18 mouse cellular contexts compared by ENCODE assay signal in the genomic region with DNA sequence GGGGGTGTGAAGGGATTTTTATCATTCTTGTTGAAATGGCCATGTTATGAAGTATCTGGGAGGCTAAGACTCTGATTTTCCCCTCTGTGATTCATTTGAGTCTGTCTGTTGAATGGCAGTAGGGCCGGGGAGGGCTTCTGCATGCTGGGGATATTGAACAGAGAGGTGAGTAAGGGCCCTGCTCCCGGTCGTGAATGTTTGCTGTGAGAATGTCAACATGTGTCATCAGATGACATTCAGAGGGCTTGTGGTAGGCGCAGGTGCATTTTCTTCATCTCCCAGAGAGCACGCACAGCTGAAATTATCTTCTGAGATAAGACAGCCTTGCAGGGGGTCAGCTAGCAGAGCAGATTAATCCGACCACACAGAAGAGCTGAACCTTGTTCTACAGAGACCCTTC.
"Had no signal": no experiment of that assay in that cellular context is flagged by ENCODE, and none has a peak within 500 bp of the region (broad histone marks: within the 10 kb centered on the region; RNA-seq: fewer than 3 reads in every experiment).

No protein-coding gene starts in this region.

- H3K27me3 ChIP-seq: neural tube, embryonic 13.5 days had no signal

- ATAC-seq: inflammation-experienced regulatory T-cells, adult 6 months; intestine, postnatal 0 days; lung, postnatal 0 days; midbrain, embryonic 16.5 days had no signal

- H3K9ac ChIP-seq: limb, embryonic 12.5 days; liver, embryonic 14.5 days; neural tube, embryonic 13.5 days had no signal

- H3K27ac ChIP-seq: kidney, postnatal 0 days; layer of hippocampus, adult 2 months; limb, embryonic 12.5 days; liver, embryonic 14.5 days; macrophage; neural tube, embryonic 13.5 days; stomach, postnatal 0 days had no signal

- H3K9me3 ChIP-seq: limb, embryonic 12.5 days; megakaryocyte, embryonic 14.5 days; neural tube, embryonic 13.5 days had no signal

- H3K36me3 ChIP-seq: limb, embryonic 12.5 days; neural tube, embryonic 13.5 days had no signal

- DNase-seq: kidney, adult 8-10 months; kidney, postnatal 36 days; liver; lung, adult 2 months; right cerebral cortex, adult 18-20 months had no signal

- H3K4me2 ChIP-seq: limb, embryonic 12.5 days; midbrain, embryonic 11.5 days; neural tube, embryonic 13.5 days had no signal

- H3K4me3 ChIP-seq: layer of hippocampus, adult 2 months; limb, embryonic 12.5 days; megakaryocyte, embryonic 14.5 days; neural tube, embryonic 13.5 days had no signal

- H3K4me1 ChIP-seq: megakaryocyte, embryonic 14.5 days had no signal
